Mouse (Mus musculus) thymus, postnatal 4 days (tissue): ENCODE data around the gene Ssr2.

ENCODE experiments used
- DNase-seq: peaks from one replicate; pipeline ENCODE4 v3.0.0; 2021

Gene Ssr2

GRCm38 (mm10) chr3:88626316-88626715 is 50.6 kb downstream of the Ssr2 start:
- DNase-seq, result no peak

GRCm38 (mm10) chr3:88627114-88627513 is 51.4 kb downstream of the Ssr2 start:
- DNase-seq, result no peak

GRCm38 (mm10) chr3:88627535-88627934 is 51.9 kb downstream of the Ssr2 start:
- no peak for DNase-seq

- DNase-seq, result no peak
Observed at GRCm38 (mm10) chr3:88628766-88629165, 53.1 kb downstream of the Ssr2 start.

- DNase-seq, result no peak
Observed at GRCm38 (mm10) chr3:88629244-88629643, 53.6 kb downstream of the Ssr2 start.

GRCm38 (mm10) chr3:88630018-88630417 is 54.3 kb downstream of the Ssr2 start:
- DNase-seq, result no peak

GRCm38 (mm10) chr3:88630849-88631341 is 55.2 kb downstream of the Ssr2 start:
- DNase-seq, result no peak

- peak; percentile 48 for DNase-seq
Observed at GRCm38 (mm10) chr3:88631921-88632587, 56.4 kb downstream of the Ssr2 start.

- no peak for DNase-seq
Observed at GRCm38 (mm10) chr3:88633056-88633455, 57.4 kb downstream of the Ssr2 start.

- DNase-seq, result no peak
Observed at GRCm38 (mm10) chr3:88635506-88636275, 60.0 kb downstream of the Ssr2 start.

GRCm38 (mm10) chr3:88636555-88636986 is 60.9 kb downstream of the Ssr2 start:
- DNase-seq, result no peak

- no peak for DNase-seq
Observed at GRCm38 (mm10) chr3:88637134-88637533, 61.5 kb downstream of the Ssr2 start.
